Mouse (Mus musculus) small intestine, adult 2 months (tissue): ENCODE data around the gene Armh1. TPM values are rescaled to one million over a fixed set of nuclear protein-coding genes. Genes with fewer than 3 reads are reported as not detected.

Experiments
- H3K27ac ChIP-seq: fragments of 200-500 bp; 2 replicates; pipeline ENCODE4 v1.5.1; 2012; ENCODE audit warnings: low read depth, low read length, control low read depth, inconsistent platforms; ENCODE audit not compliant: insufficient read depth
- H3K27me3 ChIP-seq: fragments of 200-500 bp; 2 replicates; pipeline ENCODE4 v1.6.1; 2012; ENCODE audit warnings: mild to moderate bottlenecking, moderate library complexity, low read length, inconsistent platforms; ENCODE audit not compliant: control insufficient read depth, insufficient read depth
- H3K36me3 ChIP-seq: fragments of 200-500 bp; 2 replicates; pipeline ENCODE4 v1.6.1; 2012; ENCODE audit warnings: mild to moderate bottlenecking, low read length, control low read depth, inconsistent platforms; ENCODE audit not compliant: control insufficient read depth, insufficient read depth
- H3K4me1 ChIP-seq: fragments of 200-500 bp; 2 replicates; pipeline ENCODE4 v1.6.1; 2012; ENCODE audit warnings: low read length, inconsistent platforms, mixed read lengths; ENCODE audit not compliant: control insufficient read depth, insufficient read depth, insufficient read length
- H3K4me3 ChIP-seq: fragments of 200-500 bp; 2 replicates; pipeline ENCODE4 v1.5.1; 2012; ENCODE audit warnings: low read depth, mild to moderate bottlenecking, control low read depth, inconsistent platforms, low read length, moderate library complexity
- CTCF ChIP-seq: fragments of 200-500 bp; IDR thresholded peaks from 2 replicates; pipeline ENCODE4 v1.5.1; 2012; ENCODE audit warnings: low read depth, mild to moderate bottlenecking, control low read depth, inconsistent platforms, low read length, moderate library complexity, mixed read lengths; ENCODE audit not compliant: insufficient replicate concordance, insufficient read length; ENCODE audit errors: extremely low read depth
- POLR2A ChIP-seq: fragments of 200-500 bp; IDR thresholded peaks from 2 replicates; pipeline ENCODE4 v1.6.1; 2012; ENCODE audit warnings: low read depth, mild to moderate bottlenecking, control low read depth, inconsistent platforms, low read length, moderate library complexity
- WGBS: fragments of 180-500 bp; shearing (Covaris S2); methylation state at CpG from one replicate; pipeline ENCODE4 v1.1.7; 2018; 5-methylcytosine and 5-hydroxymethylcytosine counted together
- polyA plus RNA-seq: library from polyadenylated mRNA; depleted of rRNA; stranded (reverse); fragments of >200 nt; gene quantifications from 2 replicates; pipeline ENCODE4 v1.2.3, GENCODE M21; 2012; rRNA removed

The Armh1 gene
- not detected in 2 replicates for polyA plus RNA-seq

DNA sequence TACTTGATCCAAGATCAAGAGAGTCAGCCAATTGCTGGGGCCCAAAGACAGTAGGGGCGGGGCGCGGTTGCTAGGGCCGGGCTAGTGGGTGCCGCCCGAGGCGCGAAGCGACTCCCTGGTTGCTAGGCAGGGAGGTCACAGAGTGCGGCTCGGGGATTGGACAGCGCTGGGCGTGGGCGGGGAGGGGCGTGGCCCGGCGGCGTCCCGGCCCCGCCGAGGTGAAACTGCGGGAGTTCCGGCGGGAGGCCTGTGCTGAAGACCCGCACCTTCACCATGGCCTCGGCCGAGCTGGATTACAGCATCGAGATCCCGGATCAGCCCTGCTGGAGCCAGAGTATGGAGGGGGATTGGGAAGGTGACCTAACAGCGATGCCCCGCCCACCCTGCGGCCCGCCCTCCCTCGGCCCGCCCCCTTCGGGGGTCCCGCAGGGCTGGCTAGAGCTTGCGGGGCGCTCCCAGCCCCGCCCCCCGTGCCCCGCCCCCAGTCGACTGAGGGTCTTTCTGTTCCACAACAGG, at the start of gene Armh1, which contains the start of gene Tmem53:
Gene Armh1, minus strand, starts transcription at position 325 of the 516 bp plus-strand sequence.
Gene Tmem53, plus strand, starts transcription at position 151 of the 516 bp plus-strand sequence.
- no peak for TF ChIP-seq POLR2A
- TF ChIP-seq CTCF = no peak
- WGBS = under 1% methylated on average over 42 of the region's 43 CpGs
- Histone ChIP-seq H3K4me1 (peaks cover 7% of the 10 kb centered on the region; the same call in 1 of the 2 replicates), H3K27ac (no peak within 1 kb of the TSS), H3K27me3 (no peaks in the 10 kb centered on the region), H3K4me3 (peak within 1 kb of the TSS; percentile 77), H3K36me3 (no peaks in the 10 kb centered on the region)

DNA sequence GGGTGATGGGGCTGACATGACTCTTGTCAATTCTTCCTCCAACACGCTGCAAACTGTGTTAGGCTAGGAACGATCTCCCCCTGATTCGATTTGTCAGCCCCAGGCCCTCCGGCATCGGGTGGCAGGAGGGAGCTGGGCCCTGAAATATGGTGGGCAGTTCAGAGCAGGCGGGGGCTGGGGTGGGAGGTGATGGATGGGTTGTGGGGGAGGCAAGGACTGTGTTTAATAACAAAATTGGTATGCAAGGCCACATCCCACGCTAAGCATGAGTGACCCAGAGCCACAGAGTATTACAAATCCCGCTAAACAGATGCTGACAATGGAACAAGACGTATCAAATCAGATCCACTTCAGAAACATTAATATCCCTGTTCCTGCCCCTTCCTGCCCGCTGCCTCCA, 48.0 kb upstream of the Armh1 start:
- Histone ChIP-seq H3K27me3 (peaks cover 16% of the 10 kb centered on the region), H3K27ac (no peak overlapping the region), H3K4me1 (peaks cover 6% of the 10 kb centered on the region), H3K36me3 (no peaks in the 10 kb centered on the region), H3K4me3 (no peak overlapping the region)
- WGBS = 88% methylated on average over 10 of the region's 10 CpGs
- TF ChIP-seq POLR2A (no peak), CTCF (no peak)

DNA sequence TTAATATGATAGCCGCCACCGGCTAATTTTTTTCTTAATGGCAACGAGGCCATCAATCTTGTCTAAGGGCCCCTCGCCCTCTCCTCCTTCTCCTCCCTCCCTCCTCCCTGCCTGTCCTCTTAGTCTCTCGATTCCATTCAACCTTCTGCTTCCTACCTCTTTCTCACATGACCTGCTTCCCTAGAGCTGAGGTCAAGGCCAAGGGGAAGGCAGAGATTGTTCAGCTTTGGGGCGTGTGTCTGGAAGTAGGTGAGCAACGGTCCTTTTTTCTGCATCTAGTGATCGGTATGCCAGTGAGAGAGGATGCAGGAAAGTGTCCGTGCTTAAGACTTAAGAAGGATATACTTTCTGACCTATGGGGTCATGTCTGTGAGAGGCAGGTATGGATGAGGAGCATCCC, 45.9 kb upstream of the Armh1 start:
- H3K27me3 ChIP-seq = peaks cover 2% of the 10 kb centered on the region
- H3K4me1 ChIP-seq = no peaks in the 10 kb centered on the region
- H3K27ac ChIP-seq = no peak overlapping the region
- WGBS = 74% methylated on average over 9 of the region's 9 CpGs
- no peaks in the 10 kb centered on the region for H3K36me3 ChIP-seq
- H3K4me3 ChIP-seq = no peak overlapping the region
- TF ChIP-seq POLR2A (no peak), CTCF (no peak)

DNA sequence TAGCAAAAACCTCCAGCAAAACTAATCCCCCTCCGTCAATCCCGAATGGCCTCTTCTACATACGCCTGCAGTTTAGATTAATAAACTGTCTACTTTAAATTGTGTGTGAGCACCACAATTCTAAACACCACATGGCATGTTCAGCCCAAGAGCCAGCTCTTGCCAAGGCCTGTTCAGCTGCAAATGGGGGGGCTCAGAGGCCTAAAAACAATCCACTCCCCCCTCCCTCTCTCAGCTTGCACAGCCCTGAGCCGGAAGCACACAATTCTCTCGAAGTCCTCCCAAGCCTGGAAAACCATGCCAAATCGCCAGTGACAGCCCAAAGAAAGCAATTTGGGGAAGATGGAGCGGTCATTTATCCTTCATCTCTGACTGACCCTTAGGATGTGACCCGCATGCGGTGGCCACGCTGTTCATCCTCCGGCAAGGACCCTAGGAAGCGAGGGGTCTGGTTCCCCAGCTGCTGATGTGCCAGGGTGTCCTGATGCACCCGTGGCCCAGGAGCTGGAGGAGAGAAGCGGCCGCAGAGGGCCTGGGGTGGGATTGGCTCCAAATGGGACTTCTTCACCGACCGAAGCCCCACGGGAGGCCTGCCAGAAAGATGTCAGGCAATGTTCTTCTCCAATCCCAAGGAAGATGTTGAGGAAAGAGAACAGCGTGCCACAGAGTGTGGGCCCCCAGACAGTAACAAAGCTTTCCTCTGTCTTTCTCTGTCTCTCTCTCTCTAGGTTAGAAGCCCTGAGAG, 45.1 kb upstream of the Armh1 start:
- peaks cover 2% of the 10 kb centered on the region for H3K27me3 ChIP-seq
- no peak overlapping the region for H3K4me3 ChIP-seq
- WGBS = 86% methylated on average over 19 of the region's 19 CpGs
- H3K36me3 ChIP-seq = no peaks in the 10 kb centered on the region
- no peaks in the 10 kb centered on the region for H3K4me1 ChIP-seq
- H3K27ac ChIP-seq = no peak overlapping the region
- no peak for TF ChIP-seq CTCF
- TF ChIP-seq POLR2A = no peak

DNA sequence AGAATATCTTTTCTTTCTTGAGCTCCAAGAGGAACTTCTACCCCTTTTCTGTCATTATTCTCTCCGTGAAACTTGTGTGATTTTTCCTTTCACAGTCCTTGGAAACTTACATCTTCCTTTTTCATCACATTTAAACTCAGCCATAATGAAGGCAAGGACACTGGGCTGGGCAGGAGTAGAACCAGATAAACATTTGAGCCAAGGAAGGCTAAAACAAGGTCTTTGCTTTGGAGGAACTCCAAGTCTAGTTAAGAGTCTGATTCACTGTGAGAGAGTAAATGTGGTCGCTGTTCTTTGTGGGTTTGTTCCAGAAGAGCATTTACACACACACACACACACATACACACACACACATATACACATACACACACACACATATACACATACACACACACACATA, 39.8 kb upstream of the Armh1 start:
- Histone ChIP-seq H3K36me3 (peaks cover 5% of the 10 kb centered on the region; the same call in 1 of the 2 replicates), H3K4me3 (no peak overlapping the region), H3K27ac (no peak overlapping the region), H3K4me1 (peaks cover 2% of the 10 kb centered on the region; the same call in 1 of the 2 replicates), H3K27me3 (peaks cover 2% of the 10 kb centered on the region)
- WGBS = 76% methylated on average over 2 of the region's 2 CpGs
- TF ChIP-seq POLR2A = no peak
- TF ChIP-seq CTCF = no peak

DNA sequence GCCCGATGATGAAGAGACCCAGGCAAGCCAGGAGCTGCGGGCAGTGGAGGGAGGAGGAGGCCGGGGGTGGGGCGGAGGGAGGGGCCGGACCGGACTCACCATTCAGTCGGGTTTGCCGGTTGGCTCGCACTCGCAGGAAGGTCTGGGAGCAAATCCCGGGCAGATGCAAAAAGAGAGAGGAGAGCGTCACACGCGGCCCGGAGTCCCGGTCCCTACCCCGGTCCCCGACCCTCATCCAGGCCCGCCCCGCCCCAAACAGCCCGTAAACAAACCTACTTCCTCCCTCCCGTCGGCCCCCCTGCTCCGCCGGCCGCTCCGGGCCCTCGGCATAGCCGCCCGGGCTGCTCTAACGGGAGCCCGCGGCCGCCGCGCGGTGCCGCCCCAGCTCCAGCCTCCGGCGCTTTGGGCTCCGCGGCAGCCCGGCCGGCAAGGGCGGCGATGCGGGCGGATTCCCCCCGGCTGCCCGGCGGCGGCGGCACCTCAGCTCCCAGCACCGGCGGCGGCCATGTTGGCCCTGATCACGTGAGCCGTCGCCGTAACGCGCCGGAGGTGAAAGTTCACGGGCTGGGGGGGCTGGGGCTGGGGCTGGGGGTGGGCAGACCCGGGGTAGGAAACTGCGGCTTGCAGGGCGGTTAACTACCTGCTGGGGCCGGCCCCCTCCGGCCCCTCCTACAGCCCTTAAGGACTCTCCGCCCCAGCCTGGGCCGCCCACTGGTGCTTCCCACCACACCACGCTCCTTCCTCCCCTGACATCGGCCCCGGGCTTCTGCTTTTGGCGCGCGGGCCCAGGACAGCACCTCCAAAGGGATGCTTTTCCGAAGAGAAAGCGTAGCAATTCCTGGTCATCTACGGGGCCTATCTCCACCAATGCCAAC, 37.2 kb upstream of the Armh1 start:
- Histone ChIP-seq H3K27ac (peak overlapping the region; percentile 12; the same call in 1 of the 2 replicates), H3K4me1 (peaks cover 2% of the 10 kb centered on the region; the same call in 1 of the 2 replicates), H3K36me3 (peaks cover 22% of the 10 kb centered on the region), H3K4me3 (peak overlapping the region; percentile 82), H3K27me3 (no peaks in the 10 kb centered on the region)
- TF ChIP-seq POLR2A (peak; percentile 9), CTCF (no peak)
- WGBS = under 1% methylated on average over 78 of the region's 80 CpGs
